Mouse (Mus musculus): Measurements from ENCODE around the gene Chgb. TPM values are rescaled to one million over a fixed set of nuclear protein-coding genes. Genes with fewer than 3 reads are reported as not detected.

Gene Chgb
- polyA plus RNA-seq, 1 experiment from 2014 or later, result 0.51 TPM

DNA sequence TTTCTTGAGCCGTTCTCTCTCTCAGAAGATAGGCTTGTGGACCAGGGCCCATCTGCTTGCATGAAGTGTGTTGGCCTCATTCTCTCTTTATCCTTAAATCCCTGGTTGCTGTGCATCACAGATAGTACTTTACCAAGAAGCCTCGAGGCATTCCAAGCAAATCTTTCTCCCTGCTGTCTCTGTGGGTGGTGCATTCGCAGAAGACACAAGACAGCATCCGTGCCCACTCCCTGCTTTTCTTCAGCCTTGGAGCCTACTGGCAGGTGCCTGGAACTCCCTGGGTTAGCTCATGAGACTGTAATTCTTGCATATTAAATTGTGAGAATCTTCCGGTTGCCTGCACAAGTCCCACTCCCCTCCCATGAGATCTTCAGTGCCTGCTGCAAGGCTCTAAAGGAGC, 23.2 kb upstream of the Chgb start:
- Histone ChIP-seq H3K36me3 (no peaks in the 10 kb centered on the region), H3K9ac (no peak overlapping the region), H3K9me3 (no peaks in the 10 kb centered on the region), H3K27ac (no peak overlapping the region), H3K27me3 (no peaks in the 10 kb centered on the region), H3K4me1 (no peaks in the 10 kb centered on the region), H3K4me2 (replicated peaks) (no peak overlapping the region), H3K4me3 (no peak overlapping the region)
- WGBS, result 83% methylated on average over 5 of the region's 5 CpGs
- no peak for ATAC-seq (ENCODE audit: low FRiP score, low read depth)

DNA sequence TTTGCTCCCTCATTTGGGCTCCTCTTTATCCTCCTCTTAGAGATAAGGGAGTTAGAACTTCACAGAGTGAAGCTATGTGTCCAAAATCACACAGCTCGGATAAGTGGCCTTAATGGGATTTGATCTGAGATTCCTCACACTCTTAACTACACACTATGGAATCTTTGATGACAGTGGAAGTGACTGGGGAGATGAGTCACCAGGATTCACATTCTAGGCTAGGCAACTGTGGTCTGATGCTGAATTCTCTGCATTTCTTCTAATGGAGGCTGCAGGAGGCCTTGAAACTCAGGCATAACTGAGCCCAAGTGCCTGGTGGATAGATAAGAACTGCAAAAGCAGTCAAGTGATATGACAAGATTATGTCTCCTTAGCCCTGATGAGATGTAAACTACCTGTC, 10.3 kb upstream of the Chgb start:
- no peaks in the 10 kb centered on the region for H3K36me3 ChIP-seq
- no peak overlapping the region for H3K4me3 ChIP-seq
- H3K9me3 ChIP-seq, result no peaks in the 10 kb centered on the region
- no peak overlapping the region for H3K27ac ChIP-seq
- no peak overlapping the region for H3K4me2 ChIP-seq (replicated peaks)
- H3K4me1 ChIP-seq, result no peaks in the 10 kb centered on the region
- H3K9ac ChIP-seq, result no peak overlapping the region
- 69% methylated on average over 1 of the region's 1 CpGs for WGBS
- ATAC-seq (ENCODE audit: low FRiP score, low read depth), result no peak
- no peaks in the 10 kb centered on the region for H3K27me3 ChIP-seq

DNA sequence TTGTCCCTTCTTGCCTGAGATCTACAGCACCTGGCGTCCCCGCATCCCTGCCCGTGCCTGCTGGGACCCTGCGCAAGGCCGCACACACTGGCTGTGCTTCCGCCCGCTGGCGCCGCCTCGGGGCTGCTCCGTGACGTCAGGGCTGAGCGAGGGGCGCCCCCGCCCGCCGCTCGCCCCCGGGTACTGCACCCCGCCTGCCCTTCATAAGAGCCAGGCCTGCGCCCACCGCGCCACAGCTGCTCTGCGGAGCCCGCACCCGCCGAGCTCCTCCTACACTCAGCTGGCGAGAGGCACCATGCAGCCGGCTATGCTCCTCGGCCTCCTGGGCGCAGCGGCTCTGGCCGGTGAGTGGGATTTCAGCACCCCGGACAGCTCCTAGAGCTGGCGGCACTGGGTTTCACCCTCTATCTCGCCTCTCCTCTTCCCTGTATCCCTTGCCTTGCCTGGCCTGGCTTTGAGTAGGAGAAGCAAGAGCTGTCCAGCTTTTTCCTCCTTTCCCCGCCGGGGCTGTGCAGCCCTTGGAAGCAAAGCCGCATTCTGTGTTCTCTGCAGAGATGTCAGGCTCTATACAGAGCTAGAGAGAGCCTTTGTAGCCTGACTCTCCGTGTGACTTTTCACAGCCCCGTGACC, 476 bp downstream of the Chgb start:
- Histone ChIP-seq H3K27ac (no peak overlapping the region), H3K4me3 (peak overlapping the region; percentile 45), H3K9ac (no peak overlapping the region; the same call in 1 of the 2 replicates), H3K36me3 (no peaks in the 10 kb centered on the region), H3K4me2 (replicated peaks) (peak overlapping the region; percentile 85), H3K4me1 (peaks cover 5% of the 10 kb centered on the region; the same call in 1 of the 2 replicates), H3K9me3 (no peaks in the 10 kb centered on the region), H3K27me3 (peaks cover 11% of the 10 kb centered on the region)
- peak; percentile 97 for ATAC-seq (ENCODE audit: low FRiP score, low read depth)
- WGBS, result under 1% methylated on average over 41 of the region's 41 CpGs

GRCm38 (mm10) chr2:132784039-132784438, 3.0 kb downstream of the Chgb start:
- Histone ChIP-seq H3K4me2 (replicated peaks) (no peak overlapping the region), H3K27me3 (peaks cover 11% of the 10 kb centered on the region), H3K27ac (no peak overlapping the region), H3K36me3 (no peaks in the 10 kb centered on the region), H3K4me3 (no peak overlapping the region), H3K9ac (no peak overlapping the region), H3K4me1 (peaks cover 5% of the 10 kb centered on the region; the same call in 1 of the 2 replicates), H3K9me3 (no peaks in the 10 kb centered on the region)
- 82% methylated on average over 6 of the region's 6 CpGs for WGBS
- no peak for ATAC-seq (ENCODE audit: low FRiP score, low read depth)

DNA sequence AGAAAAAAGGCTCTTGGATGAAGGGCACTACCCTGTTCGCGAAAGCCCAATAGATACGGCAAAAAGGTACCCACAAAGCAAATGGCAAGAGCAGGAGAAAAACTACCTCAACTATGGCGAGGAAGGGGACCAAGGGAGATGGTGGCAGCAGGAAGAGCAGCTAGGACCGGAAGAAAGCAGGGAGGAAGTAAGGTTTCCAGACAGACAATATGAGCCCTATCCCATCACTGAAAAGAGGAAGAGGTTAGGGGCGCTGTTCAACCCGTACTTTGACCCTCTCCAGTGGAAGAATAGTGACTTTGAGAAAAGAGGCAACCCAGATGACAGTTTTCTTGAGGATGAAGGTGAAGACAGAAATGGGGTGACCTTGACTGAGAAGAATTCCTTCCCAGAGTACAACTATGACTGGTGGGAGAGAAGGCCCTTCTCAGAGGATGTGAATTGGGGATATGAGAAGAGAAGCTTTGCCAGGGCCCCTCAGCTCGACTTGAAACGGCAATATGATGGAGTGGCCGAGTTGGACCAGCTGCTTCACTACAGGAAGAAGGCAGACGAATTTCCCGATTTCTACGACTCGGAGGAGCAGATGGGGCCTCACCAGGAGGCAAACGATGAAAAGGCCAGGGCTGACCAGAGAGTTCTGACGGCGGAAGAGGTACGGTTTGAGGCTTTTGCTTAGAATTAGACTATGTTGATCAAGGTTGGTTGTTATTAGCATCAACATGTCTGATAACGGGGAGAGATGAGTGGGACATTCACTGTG, 12.5 kb downstream of the Chgb start:
- H3K36me3 ChIP-seq, result no peaks in the 10 kb centered on the region
- H3K9ac ChIP-seq, result no peak overlapping the region
- no peaks in the 10 kb centered on the region for H3K4me1 ChIP-seq
- no peak overlapping the region for H3K27ac ChIP-seq
- H3K4me2 ChIP-seq (replicated peaks), result no peak overlapping the region
- no peaks in the 10 kb centered on the region for H3K27me3 ChIP-seq
- no peaks in the 10 kb centered on the region for H3K9me3 ChIP-seq
- H3K4me3 ChIP-seq, result no peak overlapping the region
- ATAC-seq (ENCODE audit: low FRiP score, low read depth), result no peak
- 84% methylated on average over 19 of the region's 19 CpGs for WGBS

GRCm38 (mm10) chr2:132794204-132794586, 13.1 kb downstream of the Chgb start:
- 88% methylated on average over 7 of the region's 7 CpGs for WGBS
- H3K9ac ChIP-seq, result no peak overlapping the region
- H3K36me3 ChIP-seq, result no peaks in the 10 kb centered on the region
- H3K4me3 ChIP-seq, result no peak overlapping the region
- no peaks in the 10 kb centered on the region for H3K9me3 ChIP-seq
- H3K27ac ChIP-seq, result no peak overlapping the region
- no peak for ATAC-seq (ENCODE audit: low FRiP score, low read depth)
- H3K4me2 ChIP-seq (replicated peaks), result no peak overlapping the region
- no peaks in the 10 kb centered on the region for H3K27me3 ChIP-seq
- H3K4me1 ChIP-seq, result no peaks in the 10 kb centered on the region

DNA sequence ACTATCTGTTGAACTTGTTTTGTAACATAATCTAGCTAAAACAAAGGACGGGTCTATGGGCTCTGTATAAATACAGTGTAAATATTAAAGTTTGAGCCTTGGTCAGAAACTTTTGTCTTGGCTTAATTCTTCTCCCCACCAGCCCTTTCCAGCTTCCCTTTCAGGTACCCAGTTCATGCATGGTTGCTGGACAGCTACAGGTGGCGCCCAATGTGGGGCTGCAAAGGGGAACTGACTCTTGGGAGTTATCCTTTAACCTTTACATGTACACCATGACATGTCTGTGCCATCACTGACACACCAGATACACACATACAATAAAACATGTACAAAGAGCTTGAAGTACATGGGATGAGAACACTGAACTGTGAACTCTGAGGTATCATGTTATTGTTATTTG, 21.9 kb downstream of the Chgb start:
- Histone ChIP-seq H3K4me2 (replicated peaks) (no peak overlapping the region), H3K9ac (no peak overlapping the region), H3K9me3 (0 out of 2 replicates have a peak, but pooled peaks cover 3% of the 10 kb centered on the region), H3K4me3 (no peak overlapping the region), H3K27me3 (no peaks in the 10 kb centered on the region), H3K4me1 (no peaks in the 10 kb centered on the region), H3K27ac (no peak overlapping the region), H3K36me3 (peaks cover 49% of the 10 kb centered on the region)
- 84% methylated on average over 2 of the region's 2 CpGs for WGBS
- ATAC-seq (ENCODE audit: low FRiP score, low read depth), result no peak

DNA sequence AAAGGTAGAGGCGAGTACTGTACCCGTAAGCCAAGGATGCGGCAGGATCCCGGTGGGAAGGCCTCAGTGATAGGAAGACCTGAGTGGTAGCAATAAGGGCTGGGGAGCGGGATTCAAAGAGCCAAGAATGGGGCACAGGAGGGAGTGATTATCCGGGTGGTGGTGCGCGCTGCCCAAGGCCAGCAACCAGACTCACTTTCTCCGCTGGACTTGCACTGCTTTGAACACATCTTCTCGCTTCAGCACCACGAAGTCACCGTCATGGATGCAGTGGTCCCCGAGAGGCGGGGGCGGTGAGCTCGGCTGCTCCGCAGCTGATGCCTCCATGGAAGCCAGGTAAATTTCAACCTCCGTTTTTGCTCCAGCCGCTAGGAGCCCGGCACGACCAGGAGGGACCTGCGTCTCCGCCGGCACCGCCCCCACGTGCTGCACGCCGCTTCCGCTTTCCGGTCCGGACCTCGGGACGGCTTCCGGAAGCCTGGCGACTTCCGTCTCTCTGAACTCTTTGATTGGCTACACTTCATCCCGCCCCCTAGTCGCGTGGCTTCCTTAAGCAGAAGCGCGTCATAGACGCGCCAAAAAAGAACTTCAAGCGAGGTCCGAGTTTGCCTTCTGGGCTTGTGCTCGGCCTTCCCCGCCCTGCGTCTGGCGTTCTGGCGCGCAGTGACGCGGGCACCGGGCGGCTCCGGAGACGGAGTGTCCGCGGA, 34.7 kb downstream of the Chgb start, which contains the start of the genes Trmt6 and Mcm8:
Gene Trmt6 (minus strand): TSS at position 448 of the 707 bp plus-strand sequence.
Gene Mcm8 (plus strand): TSS at position 534 of the 707 bp plus-strand sequence.
- Histone ChIP-seq H3K27me3 (no peaks in the 10 kb centered on the region), H3K9me3 (no peaks in the 10 kb centered on the region), H3K36me3 (peaks cover 26% of the 10 kb centered on the region), H3K27ac (peak within 1 kb of the TSS; percentile 65), H3K9ac (peak within 1 kb of the TSS; percentile 80), H3K4me2 (replicated peaks) (peak within 1 kb of the TSS; percentile 88), H3K4me1 (peaks cover 12% of the 10 kb centered on the region), H3K4me3 (peak within 1 kb of the TSS; percentile 80)
- WGBS, result under 1% methylated on average over 59 of the region's 59 CpGs
- peak; percentile 100 for ATAC-seq (ENCODE audit: low FRiP score, low read depth)

DNA sequence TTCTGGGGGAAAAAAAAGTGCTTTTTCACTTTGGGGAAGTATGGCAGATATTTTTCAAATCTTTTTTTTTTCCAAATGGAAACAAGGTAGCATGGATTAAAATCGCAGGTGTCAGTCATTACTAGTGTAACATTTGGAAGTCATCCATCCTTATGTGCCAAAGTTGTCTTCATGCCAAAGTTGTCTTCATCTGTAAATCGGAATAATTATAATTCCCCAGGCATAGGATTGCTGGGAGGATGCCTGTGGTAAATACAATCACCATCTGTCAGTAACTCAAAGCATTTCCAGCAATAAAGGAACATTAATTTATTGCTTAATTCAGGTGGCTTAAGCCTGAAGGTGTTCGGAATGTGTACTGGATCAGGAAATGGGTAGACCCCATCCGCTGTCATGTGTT, 60.0 kb downstream of the Chgb start:
- Histone ChIP-seq H3K4me3 (no peak overlapping the region), H3K4me2 (replicated peaks) (no peak overlapping the region), H3K27ac (no peak overlapping the region), H3K9ac (no peak overlapping the region), H3K27me3 (no peaks in the 10 kb centered on the region), H3K9me3 (no peaks in the 10 kb centered on the region), H3K4me1 (no peaks in the 10 kb centered on the region), H3K36me3 (peaks cover 22% of the 10 kb centered on the region)
- WGBS, result 89% methylated on average over 4 of the region's 4 CpGs
- no peak for ATAC-seq (ENCODE audit: low FRiP score, low read depth)

Other genes with a start within 250 kb of the Chgb start
- 49.3 and 50.2 TPM in 2 replicates for gene Gpcpd1, start 193.5 kb upstream of the Chgb start, polyA plus RNA-seq (2015; fragmentation: Nextera tagmentation; extraction: Ambion mirVana)
- gene Shld1, start 94.3 kb upstream of the Chgb start, polyA plus RNA-seq (2015; fragmentation: Nextera tagmentation; extraction: Ambion mirVana), result 21.0 and 21.7 TPM in 2 replicates
- 31.4 and 36.7 TPM in 2 replicates for gene Trmt6, start 34.8 kb downstream of the Chgb start, polyA plus RNA-seq (2015; fragmentation: Nextera tagmentation; extraction: Ambion mirVana)
- gene Mcm8, start 34.9 kb downstream of the Chgb start, polyA plus RNA-seq (2015; fragmentation: Nextera tagmentation; extraction: Ambion mirVana), result 16.4 and 17.9 TPM in 2 replicates
- gene Crls1, start 65.4 kb downstream of the Chgb start, polyA plus RNA-seq (2015; fragmentation: Nextera tagmentation; extraction: Ambion mirVana), result 14.9 and 20.5 TPM in 2 replicates
- 0.19 and 0.34 TPM in 2 replicates for gene Lrrn4, start 99.6 kb downstream of the Chgb start, polyA plus RNA-seq (2015; fragmentation: Nextera tagmentation; extraction: Ambion mirVana)
- 13.0 and 20.1 TPM in 2 replicates for gene Fermt1, start 164.6 kb downstream of the Chgb start, polyA plus RNA-seq (2015; fragmentation: Nextera tagmentation; extraction: Ambion mirVana)